Mouse (Mus musculus): Measurements from ENCODE around the gene Polr2e.

DNA sequence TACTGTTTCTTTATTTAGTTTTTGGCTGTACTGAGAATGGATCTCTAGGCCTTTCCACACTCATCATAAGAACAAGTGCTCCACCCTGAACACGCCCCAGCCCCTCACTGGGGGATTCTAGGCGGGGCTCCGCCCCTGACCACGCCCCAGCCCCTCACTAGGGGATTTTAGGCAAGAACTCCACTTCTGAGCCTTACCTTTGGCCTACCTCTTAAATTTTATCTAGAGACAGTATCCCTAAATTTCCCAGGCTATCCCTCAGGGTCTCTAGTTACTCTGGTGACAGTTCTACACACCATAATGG, 14.6 kb downstream of the Polr2e start:
- TF ChIP-seq ZC3H11A (IDR thresholded peaks at IDR 0.05; ENCODE audit: borderline replicate concordance, low read depth, low read length) (no peak), HCFC1 (IDR thresholded peaks at IDR 0.05; ENCODE audit: borderline replicate concordance, insufficient read depth, low read length) (no peak), ZNF384 (IDR thresholded peaks at IDR 0.05; ENCODE audit: low read depth, low read length) (no peak)
